8 mouse cellular contexts compared by ENCODE assay signal in genomic region chr17:75128337-75128935, GRCm38 (mm10).
DNase-seq lines count a peak whose midpoint lies in the region; ATAC-seq and TF ChIP-seq lines count a peak whose summit lies in the region.

No protein-coding gene starts in this region.

- no peak for ATAC-seq in kidney, embryonic 14.5 days (ENCODE audit: low FRiP score, low TSS enrichment)
- ATAC-seq in kidney, postnatal 0 days (replicated peaks; ENCODE audit: low FRiP score, low read depth) = no peak
- ATAC-seq in monocyte, adult 5-6 weeks (replicated peaks; ENCODE audit: insufficient number of reproducible peaks, low FRiP score, low TSS enrichment, poor library complexity, severe bottlenecking) = 0 out of 2 replicates have a peak, but pooled peaks have one; percentile 50

- H3K4me1 ChIP-seq in kidney, embryonic 14.5 days (ENCODE audit: control insufficient read depth, insufficient read depth, low read length) = no peaks in the 10 kb centered on the region
- H3K4me1 ChIP-seq in kidney, postnatal 0 days (replicated peaks; ENCODE audit: insufficient read depth, low read length) = no peaks in the 10 kb centered on the region

- H3K27me3 ChIP-seq in kidney, embryonic 14.5 days (ENCODE audit: control insufficient read depth, insufficient read depth, low read length) = no peaks in the 10 kb centered on the region
- no peaks in the 10 kb centered on the region for H3K27me3 ChIP-seq in kidney, postnatal 0 days (ENCODE audit: insufficient read depth, low read length)

- no peaks in the 10 kb centered on the region for H3K36me3 ChIP-seq in kidney, embryonic 14.5 days (ENCODE audit: control insufficient read depth, insufficient read depth, low read length)
- no peaks in the 10 kb centered on the region for H3K36me3 ChIP-seq in kidney, postnatal 0 days (ENCODE audit: insufficient read depth, low read length)

- TF ChIP-seq CTCF in kidney, postnatal 0 days (IDR thresholded peaks at IDR 0.05; ENCODE audit: low read depth) = peak; percentile 53

- peak; percentile 20 for DNase-seq in kidney, adult 18-20 months
- peak; percentile 38 for DNase-seq in ES-CJ7 (ENCODE audit: low read depth, low spot score)
- DNase-seq in embryo, embryonic 9.5 days (ENCODE audit: extremely low spot score) = peak; percentile 19
- no peak for DNase-seq in kidney, postnatal 0 days (ENCODE audit: low spot score)
- DNase-seq in urinary bladder, postnatal 4 days (ENCODE audit: low spot score in 2 of 2) = no peak
- no peak for DNase-seq in right cerebral cortex, postnatal 25 days

- no peak overlapping the region for H3K4me3 ChIP-seq in kidney, embryonic 14.5 days (ENCODE audit: low read length)
- no peak overlapping the region for H3K4me3 ChIP-seq in kidney, postnatal 0 days (replicated peaks; ENCODE audit: low read depth, low read length)

- 58% methylated on average over 8 of the region's 8 CpGs for WGBS in kidney, embryonic 14.5 days
- WGBS in kidney, postnatal 0 days = 64% methylated on average over 8 of the region's 8 CpGs

- H3K4me2 ChIP-seq in kidney, embryonic 14.5 days (replicated peaks; ENCODE audit: low read depth, low read length) = no peak overlapping the region
- H3K4me2 ChIP-seq in kidney, postnatal 0 days (ENCODE audit: low read length) = no peak overlapping the region

- no peak overlapping the region for H3K9ac ChIP-seq in kidney, embryonic 14.5 days (ENCODE audit: low read depth, low read length)
- no peak overlapping the region for H3K9ac ChIP-seq in kidney, postnatal 0 days (ENCODE audit: low read depth, low read length)

- H3K27ac ChIP-seq in kidney, embryonic 14.5 days (ENCODE audit: low read depth, low read length) = no peak overlapping the region
- no peak overlapping the region for H3K27ac ChIP-seq in kidney, postnatal 0 days

- no peaks in the 10 kb centered on the region for H3K9me3 ChIP-seq in kidney, embryonic 14.5 days (ENCODE audit: control insufficient read depth, low read length)
- H3K9me3 ChIP-seq in kidney, postnatal 0 days (replicated peaks; ENCODE audit: low read length) = no peaks in the 10 kb centered on the region

Comparison
In these comparisons a context has a peak if more than half of its experiments do, and no peak if none do; other contexts are left out.
1. DNase-seq: peak in kidney, adult 18-20 months (single experiment), ES-CJ7 (single experiment) and embryo, embryonic 9.5 days (single experiment); none in kidney, postnatal 0 days (single experiment), urinary bladder, postnatal 4 days (0 of 2) and right cerebral cortex, postnatal 25 days (single experiment).